8 mouse cellular contexts compared by ENCODE assay signal in genomic region chr5:142932084-142932685, GRCm38 (mm10). TPM values are rescaled to one million over a fixed set of nuclear protein-coding genes. Genes with fewer than 3 reads are reported as not detected.
DNase-seq lines count a peak whose midpoint lies in the region; ATAC-seq and TF ChIP-seq lines count a peak whose summit lies in the region.

No protein-coding gene starts in this region.

- DNase-seq in hindbrain, embryonic 11.5 days (ENCODE audit: low spot score): peak; percentile 83
- peak; percentile 76 to 84 for DNase-seq in cerebellum, adult 2 months
- peak; percentile 88 for DNase-seq in heart, postnatal 4 days
- peak; percentile 54 to 74 for DNase-seq in layer of hippocampus, postnatal 10 days (ENCODE audit: low spot score in 2 of 2)
- DNase-seq in lung, postnatal 10 days: peak; percentile 92

- peak; percentile 30; the same call in 1 of the 2 replicates for ATAC-seq in hindbrain, embryonic 11.5 days (ENCODE audit: low FRiP score)
- no peak for ATAC-seq in hindbrain, embryonic 12.5 days (ENCODE audit: low FRiP score)
- peak; percentile 49; the same call in 1 of the 2 replicates for ATAC-seq in forebrain, embryonic 16.5 days

- peak; percentile 84 for TF ChIP-seq CTCF in cerebellum, adult 2 months (IDR thresholded peaks at IDR 0.05; ENCODE audit: borderline replicate concordance, insufficient read depth, low read depth, low read length)
- TF ChIP-seq CTCF in small intestine, adult 2 months (IDR thresholded peaks at IDR 0.05; ENCODE audit: extremely low read depth, insufficient read length, insufficient replicate concordance, low read depth, low read length): peak; percentile 85; the same call in 1 of the 2 replicates

- peaks cover 4% of the 10 kb centered on the region; the same call in 1 of the 2 replicates for H3K4me1 ChIP-seq in hindbrain, embryonic 11.5 days (replicated peaks; ENCODE audit: control insufficient read depth, insufficient read depth, low read length)
- peaks cover 8% of the 10 kb centered on the region for H3K4me1 ChIP-seq in hindbrain, embryonic 12.5 days
- H3K4me1 ChIP-seq in cerebellum, adult 2 months (ENCODE audit: control insufficient read depth, insufficient read depth, low read length): peaks cover 7% of the 10 kb centered on the region; the same call in 1 of the 2 replicates
- peaks cover 7% of the 10 kb centered on the region for H3K4me1 ChIP-seq in forebrain, embryonic 16.5 days (replicated peaks; ENCODE audit: control insufficient read depth, insufficient read depth, low read length)
- peaks cover 27% of the 10 kb centered on the region; the same call in 1 of the 2 replicates for H3K4me1 ChIP-seq in small intestine, adult 2 months (ENCODE audit: control insufficient read depth, insufficient read depth, insufficient read length, low read length)

- H3K27me3 ChIP-seq in hindbrain, embryonic 11.5 days (ENCODE audit: control insufficient read depth, insufficient read depth, low read length): no peaks in the 10 kb centered on the region; the same call in 1 of the 2 replicates
- peaks cover 16% of the 10 kb centered on the region for H3K27me3 ChIP-seq in hindbrain, embryonic 12.5 days
- no peaks in the 10 kb centered on the region for H3K27me3 ChIP-seq in cerebellum, adult 2 months (ENCODE audit: control insufficient read depth, insufficient read depth, low read length)
- 0 out of 2 replicates have a peak, but pooled peaks cover 2% of the 10 kb centered on the region for H3K27me3 ChIP-seq in forebrain, embryonic 16.5 days (replicated peaks; ENCODE audit: control insufficient read depth, insufficient read depth, low read length)
- H3K27me3 ChIP-seq in small intestine, adult 2 months (ENCODE audit: control insufficient read depth, insufficient read depth, low read length): no peaks in the 10 kb centered on the region

- no peak overlapping the region for H3K4me3 ChIP-seq in hindbrain, embryonic 11.5 days (ENCODE audit: low read depth, low read length)
- no peak overlapping the region for H3K4me3 ChIP-seq in hindbrain, embryonic 12.5 days
- no peak overlapping the region for H3K4me3 ChIP-seq in cerebellum, adult 2 months (replicated peaks; ENCODE audit: insufficient read depth, low read depth, low read length)
- H3K4me3 ChIP-seq in forebrain, embryonic 16.5 days (replicated peaks; ENCODE audit: low read length): no peak overlapping the region
- peak overlapping the region; percentile 52 for H3K4me3 ChIP-seq in small intestine, adult 2 months (ENCODE audit: low read depth, low read length)

- H3K27ac ChIP-seq in hindbrain, embryonic 11.5 days (ENCODE audit: low read depth, low read length): no peak overlapping the region
- no peak overlapping the region for H3K27ac ChIP-seq in hindbrain, embryonic 12.5 days
- no peak overlapping the region for H3K27ac ChIP-seq in cerebellum, adult 2 months (ENCODE audit: insufficient read depth, low read length)
- H3K27ac ChIP-seq in forebrain, embryonic 16.5 days (ENCODE audit: low read length): no peak overlapping the region
- H3K27ac ChIP-seq in small intestine, adult 2 months (ENCODE audit: insufficient read depth, low read depth, low read length): peak overlapping the region; percentile 66

- H3K4me2 ChIP-seq in hindbrain, embryonic 11.5 days (replicated peaks; ENCODE audit: low read depth, low read length): no peak overlapping the region
- no peak overlapping the region for H3K4me2 ChIP-seq in hindbrain, embryonic 12.5 days (replicated peaks)
- no peak overlapping the region for H3K4me2 ChIP-seq in forebrain, embryonic 16.5 days (ENCODE audit: low read length)

- H3K36me3 ChIP-seq in hindbrain, embryonic 11.5 days (ENCODE audit: control insufficient read depth, insufficient read depth, low read length): no peaks in the 10 kb centered on the region
- H3K36me3 ChIP-seq in hindbrain, embryonic 12.5 days: no peaks in the 10 kb centered on the region
- H3K36me3 ChIP-seq in forebrain, embryonic 16.5 days (ENCODE audit: control insufficient read depth, insufficient read depth): no peaks in the 10 kb centered on the region
- no peaks in the 10 kb centered on the region for H3K36me3 ChIP-seq in small intestine, adult 2 months (ENCODE audit: control insufficient read depth, insufficient read depth, low read length)

- TF ChIP-seq POLR2A in cerebellum, adult 2 months (IDR thresholded peaks at IDR 0.05; ENCODE audit: borderline replicate concordance, insufficient read depth, low read length): no peak
- 0 out of 2 replicates have a peak, but pooled peaks have one; percentile 26 for TF ChIP-seq POLR2A in small intestine, adult 2 months (IDR thresholded peaks at IDR 0.05; ENCODE audit: low read depth, low read length)

- no peaks in the 10 kb centered on the region for H3K9me3 ChIP-seq in hindbrain, embryonic 11.5 days (ENCODE audit: control insufficient read depth, low read length)
- no peaks in the 10 kb centered on the region for H3K9me3 ChIP-seq in hindbrain, embryonic 12.5 days (replicated peaks)
- no peaks in the 10 kb centered on the region for H3K9me3 ChIP-seq in forebrain, embryonic 16.5 days (ENCODE audit: control insufficient read depth, low read length)

- H3K9ac ChIP-seq in hindbrain, embryonic 11.5 days (ENCODE audit: low read depth, low read length): no peak overlapping the region
- H3K9ac ChIP-seq in hindbrain, embryonic 12.5 days: no peak overlapping the region
- H3K9ac ChIP-seq in forebrain, embryonic 16.5 days (replicated peaks; ENCODE audit: low read depth, low read length): no peak overlapping the region

- WGBS in hindbrain, embryonic 11.5 days: 35% methylated on average over 9 of the region's 9 CpGs
- WGBS in hindbrain, embryonic 12.5 days: 28% methylated on average over 9 of the region's 9 CpGs
- whole genome bisulfite sequencing in cerebellum, adult 2 months: 35% methylated on average over 9 of the region's 9 CpGs
- 28% methylated on average over 9 of the region's 9 CpGs for WGBS in forebrain, embryonic 16.5 days
- 22% methylated on average over 9 of the region's 9 CpGs for WGBS in small intestine, adult 2 months

RNA-seq across cellular contexts. Expression of gene Actb, which starts 25.6 kb away (rescaled TPM):
- polyA plus RNA-seq in hindbrain, embryonic 11.5 days (2014; fragmentation: Nextera tagmentation; extraction: Ambion mirVana): 15,671 and 16,656 TPM in 2 replicates
- polyA plus RNA-seq in hindbrain, embryonic 12.5 days (2016; fragmentation: Nextera tagmentation; extraction: Ambion mirVana): 14,392 and 16,600 TPM in 2 replicates
- 2,136 and 2,149 TPM in 2 replicates for polyA plus RNA-seq in cerebellum, adult 2 months (2012; rRNA removed)
- 15,087 and 15,431 TPM in 2 replicates for polyA plus RNA-seq in forebrain, embryonic 16.5 days (2015; fragmentation: Nextera tagmentation; extraction: Ambion mirVana)
- total RNA-seq in heart, postnatal 4 days (2021): 1,000 to 10,000 TPM; 2,345 to 2,495 TPM
- total RNA-seq in layer of hippocampus, postnatal 10 days (2021): 1,000 to 10,000 TPM; 4,137 to 4,167 TPM
- polyA plus RNA-seq in small intestine, adult 2 months (2012; rRNA removed): 4,701 and 11,894 TPM in 2 replicates

RNA-seq across cellular contexts. Expression of gene Fscn1, which starts 28.0 kb away (rescaled TPM):
- 570 and 615 TPM in 2 replicates for polyA plus RNA-seq in hindbrain, embryonic 11.5 days (2014; fragmentation: Nextera tagmentation; extraction: Ambion mirVana)
- polyA plus RNA-seq in hindbrain, embryonic 12.5 days (2016; fragmentation: Nextera tagmentation; extraction: Ambion mirVana): 699 and 764 TPM in 2 replicates
- 110 and 115 TPM in 2 replicates for polyA plus RNA-seq in cerebellum, adult 2 months (2012; rRNA removed)
- 541 and 600 TPM in 2 replicates for polyA plus RNA-seq in forebrain, embryonic 16.5 days (2015; fragmentation: Nextera tagmentation; extraction: Ambion mirVana)
- 100 to 1,000 TPM; 145 to 173 TPM for total RNA-seq in heart, postnatal 4 days (2021)
- 100 to 1,000 TPM; 420 to 424 TPM for total RNA-seq in layer of hippocampus, postnatal 10 days (2021)
- 12.3 and 15.0 TPM in 2 replicates for polyA plus RNA-seq in small intestine, adult 2 months (2012; rRNA removed)

RNA-seq across cellular contexts. Expression of gene Fbxl18, which starts 37.0 kb away (rescaled TPM):
- polyA plus RNA-seq in hindbrain, embryonic 11.5 days (2014; fragmentation: Nextera tagmentation; extraction: Ambion mirVana): 12.1 and 14.5 TPM in 2 replicates
- 24.6 and 26.9 TPM in 2 replicates for polyA plus RNA-seq in hindbrain, embryonic 12.5 days (2016; fragmentation: Nextera tagmentation; extraction: Ambion mirVana)
- polyA plus RNA-seq in cerebellum, adult 2 months (2012; rRNA removed): 22.3 TPM in 2 replicates
- polyA plus RNA-seq in forebrain, embryonic 16.5 days (2015; fragmentation: Nextera tagmentation; extraction: Ambion mirVana): 29.5 and 31.4 TPM in 2 replicates
- total RNA-seq in heart, postnatal 4 days (2021): 1 to 10 TPM; 9.4 to 9.5 TPM
- 10 to 100 TPM; 38.5 to 40.1 TPM for total RNA-seq in layer of hippocampus, postnatal 10 days (2021)
- polyA plus RNA-seq in small intestine, adult 2 months (2012; rRNA removed): 17.0 and 28.4 TPM in 2 replicates
